Mouse (Mus musculus): Measurements from ENCODE around the gene Stard3nl. TPM values are rescaled to one million over a fixed set of nuclear protein-coding genes. Genes with fewer than 3 reads are reported as not detected.
"Not testable (repeated sequence)": the region's sequence is repeated elsewhere in the genome, so short reads cannot be mapped to it uniquely, and the experiment has no call there.

Gene Stard3nl
- polyA plus RNA-seq, 1 experiment from 2014 or later, result 116 TPM

- Histone ChIP-seq H3K9me3 (ENCODE audit: control insufficient read depth, low read depth, low read length) (no peaks in the 10 kb centered on the region), H3K4me1 (ENCODE audit: control insufficient read depth, insufficient read depth, low read length) (no peaks in the 10 kb centered on the region), H3K27me3 (ENCODE audit: control insufficient read depth, insufficient read depth, low read length) (no peaks in the 10 kb centered on the region), H3K4me2 (replicated peaks; ENCODE audit: low read depth, low read length) (no peak overlapping the region), H3K36me3 (ENCODE audit: control insufficient read depth, insufficient read depth, low read length) (peaks cover 8% of the 10 kb centered on the region), H3K9ac (replicated peaks; ENCODE audit: low read depth, low read length) (no peak overlapping the region), H3K27ac (ENCODE audit: low read length) (no peak overlapping the region), H3K4me3 (ENCODE audit: low read depth, low read length) (no peak overlapping the region)
- no peak for ATAC-seq (ENCODE audit: insufficient number of reproducible peaks, insufficient read depth, low FRiP score, low read depth)
- WGBS, result 85% methylated on average over 5 of the region's 5 CpGs
These were observed 38.9 kb downstream of the Stard3nl start for GRCm38 (mm10) chr13:19356720-19357119.

DNA sequence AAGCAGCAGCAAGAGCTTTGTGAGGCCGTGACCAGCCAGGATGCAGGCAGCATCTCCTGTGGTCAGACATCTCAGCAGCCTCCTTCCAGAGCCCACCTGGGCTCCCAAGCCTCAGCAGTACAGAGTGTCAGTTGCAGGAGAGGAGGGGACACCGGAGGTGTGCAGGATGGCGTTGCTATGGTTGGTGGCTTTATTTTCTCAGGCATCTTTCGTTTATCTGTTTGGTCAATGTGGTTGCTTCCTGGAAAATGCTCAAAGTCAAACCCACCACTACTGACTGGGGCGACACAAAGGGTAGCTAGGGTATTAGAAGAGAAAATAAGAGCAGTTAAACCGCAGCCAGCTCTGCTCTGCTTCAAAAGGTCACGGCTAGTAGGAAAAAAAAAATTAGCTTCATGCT lies 39.5 kb downstream of the Stard3nl start:
- H3K36me3 ChIP-seq (ENCODE audit: control insufficient read depth, insufficient read depth, low read length), result peaks cover 8% of the 10 kb centered on the region
- no peak overlapping the region for H3K4me2 ChIP-seq (replicated peaks; ENCODE audit: low read depth, low read length)
- no peaks in the 10 kb centered on the region for H3K4me1 ChIP-seq (ENCODE audit: control insufficient read depth, insufficient read depth, low read length)
- no peak for ATAC-seq (ENCODE audit: insufficient number of reproducible peaks, insufficient read depth, low FRiP score, low read depth)
- 84% methylated on average over 7 of the region's 7 CpGs for WGBS
- no peak overlapping the region for H3K4me3 ChIP-seq (ENCODE audit: low read depth, low read length)
- H3K9me3 ChIP-seq (ENCODE audit: control insufficient read depth, low read depth, low read length), result no peaks in the 10 kb centered on the region
- H3K27me3 ChIP-seq (ENCODE audit: control insufficient read depth, insufficient read depth, low read length), result no peaks in the 10 kb centered on the region
- H3K27ac ChIP-seq (ENCODE audit: low read length), result no peak overlapping the region
- no peak overlapping the region for H3K9ac ChIP-seq (replicated peaks; ENCODE audit: low read depth, low read length)

GRCm38 (mm10) chr13:19352795-19353194 lies 42.8 kb downstream of the Stard3nl start:
- Histone ChIP-seq H3K27me3 (ENCODE audit: control insufficient read depth, insufficient read depth, low read length) (no peaks in the 10 kb centered on the region), H3K9ac (replicated peaks; ENCODE audit: low read depth, low read length) (no peak overlapping the region), H3K27ac (ENCODE audit: low read length) (no peak overlapping the region), H3K4me2 (replicated peaks; ENCODE audit: low read depth, low read length) (no peak overlapping the region), H3K9me3 (ENCODE audit: control insufficient read depth, low read depth, low read length) (no peaks in the 10 kb centered on the region), H3K36me3 (ENCODE audit: control insufficient read depth, insufficient read depth, low read length) (peaks cover under 1% of the 10 kb centered on the region; the same call in 1 of the 2 replicates), H3K4me1 (ENCODE audit: control insufficient read depth, insufficient read depth, low read length) (no peaks in the 10 kb centered on the region), H3K4me3 (ENCODE audit: low read depth, low read length) (no peak overlapping the region)
- no peak for ATAC-seq (ENCODE audit: insufficient number of reproducible peaks, insufficient read depth, low FRiP score, low read depth)
- 90% methylated on average over 3 of the region's 3 CpGs for WGBS

DNA sequence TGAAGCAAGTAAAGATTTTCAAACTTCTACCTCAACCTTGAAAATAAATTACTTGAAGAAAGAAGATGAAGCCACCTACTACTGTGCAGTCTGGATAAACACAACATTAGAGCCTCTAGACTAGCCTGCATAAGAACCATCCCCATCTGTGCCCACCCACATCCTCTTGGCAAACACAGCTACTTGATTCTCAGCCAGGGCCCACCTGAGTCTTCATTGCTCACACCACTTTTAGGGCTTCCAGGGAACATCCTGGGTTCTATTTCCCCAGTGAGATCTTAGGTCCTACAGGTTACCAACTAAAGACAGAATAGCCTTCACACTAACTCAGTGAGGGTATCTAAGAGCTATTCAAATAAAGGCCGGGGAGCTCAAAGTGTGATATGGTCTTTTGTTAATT lies 55.2 kb downstream of the Stard3nl start:
- H3K36me3 ChIP-seq (ENCODE audit: control insufficient read depth, insufficient read depth, low read length); ATAC-seq (ENCODE audit: insufficient number of reproducible peaks, insufficient read depth, low FRiP score, low read depth); H3K4me2 ChIP-seq (replicated peaks; ENCODE audit: low read depth, low read length); H3K27ac ChIP-seq (ENCODE audit: low read length); H3K9ac ChIP-seq (replicated peaks; ENCODE audit: low read depth, low read length); H3K4me1 ChIP-seq (ENCODE audit: control insufficient read depth, insufficient read depth, low read length); H3K4me3 ChIP-seq (ENCODE audit: low read depth, low read length); H3K27me3 ChIP-seq (ENCODE audit: control insufficient read depth, insufficient read depth, low read length); H3K9me3 ChIP-seq (ENCODE audit: control insufficient read depth, low read depth, low read length): not testable (repeated sequence)
- WGBS, result 70% methylated on average over 1 of the region's 1 CpGs

GRCm38 (mm10) chr13:19336310-19336709 lies 59.3 kb downstream of the Stard3nl start:
- not testable (repeated sequence) for H3K4me1 ChIP-seq (ENCODE audit: control insufficient read depth, insufficient read depth, low read length); ATAC-seq (ENCODE audit: insufficient number of reproducible peaks, insufficient read depth, low FRiP score, low read depth); H3K27ac ChIP-seq (ENCODE audit: low read length); H3K4me3 ChIP-seq (ENCODE audit: low read depth, low read length); H3K36me3 ChIP-seq (ENCODE audit: control insufficient read depth, insufficient read depth, low read length); H3K4me2 ChIP-seq (replicated peaks; ENCODE audit: low read depth, low read length); H3K9me3 ChIP-seq (ENCODE audit: control insufficient read depth, low read depth, low read length); H3K27me3 ChIP-seq (ENCODE audit: control insufficient read depth, insufficient read depth, low read length); H3K9ac ChIP-seq (replicated peaks; ENCODE audit: low read depth, low read length)
- whole genome bisulfite sequencing, result 93% methylated on average over 1 of the region's 1 CpGs

Other genes with a start within 250 kb of the Stard3nl start
- gene Epdr1, start 224.1 kb upstream of the Stard3nl start, polyA plus RNA-seq (2014; fragmentation: Nextera tagmentation; extraction: Ambion mirVana), result 20.8 and 21.2 TPM in 2 replicates
- gene Sfrp4, start 227.3 kb upstream of the Stard3nl start, polyA plus RNA-seq (2014; fragmentation: Nextera tagmentation; extraction: Ambion mirVana), result 5.2 and 5.4 TPM in 2 replicates